Mouse (Mus musculus) heart, postnatal 0 days (tissue): ENCODE measurements around the gene Rpl10.

Source experiments
- CTCF ChIP-seq: IDR thresholded peaks from 2 replicates; pipeline ENCODE4 v1.5.1; 2016; ENCODE audit warnings: antibody characterized with exemption, control low read depth, low read depth
- EP300 ChIP-seq: IDR thresholded peaks from 2 replicates; pipeline ENCODE4 v1.6.1; 2016; ENCODE audit warnings: antibody characterized with exemption, low read depth

GRCm38 (mm10) chrX:74245107-74245506 lies 25.5 kb upstream of the Rpl10 start:
- TF ChIP-seq CTCF (no peak), EP300 (no peak)
